Mouse (Mus musculus): Measurements from ENCODE around the gene Vamp3.
"Not testable (repeated sequence)": the region's sequence is repeated elsewhere in the genome, so short reads cannot be mapped to it uniquely, and the experiment has no call there.

Vamp3 gene

DNA sequence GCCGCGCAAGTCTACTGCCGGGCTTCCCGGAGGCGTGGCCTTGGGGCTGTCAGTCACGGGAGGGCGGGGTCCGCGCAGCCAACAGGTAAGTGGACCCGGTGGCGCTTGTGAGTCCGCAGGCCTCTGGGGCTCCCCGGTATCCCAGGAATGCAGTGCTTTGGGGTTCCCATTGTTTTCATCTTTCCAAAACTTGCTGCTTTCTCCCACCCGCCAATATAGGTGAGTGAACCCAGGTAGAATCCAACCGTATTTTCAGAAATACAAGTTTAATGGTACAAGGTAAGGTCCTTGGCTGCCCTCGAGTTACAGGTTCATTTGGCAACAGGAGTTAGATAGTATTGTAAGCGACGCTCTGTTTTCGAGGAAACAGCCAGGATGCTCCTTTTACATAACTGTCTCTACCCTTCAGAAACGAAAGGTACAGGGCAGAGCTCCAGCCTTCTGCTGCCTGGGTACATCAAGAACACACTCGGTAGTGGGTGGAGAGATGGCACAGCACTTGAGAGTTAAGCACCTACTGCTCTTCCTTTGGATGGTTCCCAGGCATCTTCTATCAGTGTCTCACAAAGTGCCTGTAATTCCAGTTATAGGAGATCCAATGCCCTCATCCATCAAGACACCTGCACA is 12.7 kb downstream of the Vamp3 start:
- DNase-seq (ENCODE audit: low spot score in 2 of 2) = peak in 1 of 2 experiments; percentile 31

GRCm38 (mm10) chr4:151044037-151044943 is 13.5 kb downstream of the Vamp3 start, which contains the start of gene Per3:
Gene Per3 (minus strand): TSS chr4:151044665.
- DNase-seq (ENCODE audit: low spot score in 2 of 2) = peak; percentile 94 to 97

GRCm38 (mm10) chr4:151043281-151043680 is 14.5 kb downstream of the Vamp3 start:
- DNase-seq (ENCODE audit: low spot score in 2 of 2) = no peak

GRCm38 (mm10) chr4:151041506-151041905 is 16.3 kb downstream of the Vamp3 start:
- peak in 1 of 2 experiments; percentile 15 for DNase-seq (ENCODE audit: low spot score in 2 of 2)

- no peak for DNase-seq (ENCODE audit: low spot score in 2 of 2)
These were observed 20.0 kb downstream of the Vamp3 start for GRCm38 (mm10) chr4:151037800-151038199.

GRCm38 (mm10) chr4:151036521-151036920 is 21.2 kb downstream of the Vamp3 start:
- no peak for DNase-seq (ENCODE audit: low spot score in 2 of 2)

GRCm38 (mm10) chr4:151027001-151027400 is 30.8 kb downstream of the Vamp3 start:
- no peak for DNase-seq (ENCODE audit: low spot score in 2 of 2)

DNA sequence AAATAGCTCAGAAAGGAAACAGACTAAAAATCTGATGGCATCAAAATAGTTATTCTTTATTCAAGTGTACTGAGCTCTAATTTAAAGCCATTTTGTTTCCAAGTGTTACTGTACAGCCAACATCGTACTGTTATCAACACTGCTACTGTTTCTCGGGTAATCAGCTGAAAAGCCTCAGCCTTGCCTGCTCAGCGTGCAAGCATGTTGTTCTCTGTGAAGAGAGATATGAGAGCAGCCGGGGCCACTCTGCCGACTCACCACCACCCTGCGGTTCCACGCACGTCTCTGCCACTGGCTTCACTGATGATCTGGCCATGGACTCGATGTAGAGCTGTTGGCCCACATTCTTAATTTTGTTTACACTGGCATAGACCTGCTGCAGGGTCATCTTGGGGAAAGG is 33.6 kb downstream of the Vamp3 start:
- no peak for DNase-seq (ENCODE audit: low spot score in 2 of 2)

DNA sequence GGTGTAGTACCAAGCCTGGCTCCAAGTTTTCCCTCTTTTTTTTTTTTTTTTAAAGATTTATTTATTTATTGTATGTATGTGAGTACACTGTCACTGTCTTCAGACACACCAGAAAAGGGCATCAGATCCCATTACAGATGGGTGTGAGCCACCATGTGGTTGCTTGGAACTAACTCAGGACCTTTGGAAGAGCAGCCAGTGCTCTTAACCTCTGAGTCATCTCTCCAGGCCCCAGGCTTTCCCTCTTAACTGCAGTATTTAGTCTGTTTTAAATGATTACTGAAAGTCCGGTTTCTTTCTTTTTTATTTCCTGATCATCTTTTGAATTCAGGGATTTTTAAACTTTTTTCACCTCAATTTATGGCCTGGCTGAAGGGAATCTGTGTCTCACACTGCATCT is 40.4 kb downstream of the Vamp3 start:
- DNase-seq (ENCODE audit: low spot score in 2 of 2) = not testable (repeated sequence)

DNA sequence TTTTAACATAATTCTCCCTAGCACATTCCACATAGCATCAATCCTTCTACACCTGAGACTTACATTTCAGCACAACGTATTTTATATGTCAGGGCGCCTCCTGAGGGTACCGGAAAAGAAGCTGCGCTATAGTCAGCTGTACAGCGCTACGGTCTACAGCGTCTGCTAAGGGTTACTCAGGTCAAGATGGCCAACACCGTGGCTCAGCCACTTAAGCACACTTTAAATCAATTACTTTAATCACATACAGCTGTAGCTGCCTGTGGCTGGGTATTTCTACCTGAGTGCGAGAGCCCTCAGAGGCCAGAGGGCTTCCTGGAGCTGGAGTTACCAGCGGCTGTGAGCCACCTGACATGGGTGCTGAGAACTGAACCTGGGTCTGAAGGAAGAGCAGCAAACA is 41.8 kb downstream of the Vamp3 start:
- DNase-seq (ENCODE audit: low spot score in 2 of 2) = no peak

DNA sequence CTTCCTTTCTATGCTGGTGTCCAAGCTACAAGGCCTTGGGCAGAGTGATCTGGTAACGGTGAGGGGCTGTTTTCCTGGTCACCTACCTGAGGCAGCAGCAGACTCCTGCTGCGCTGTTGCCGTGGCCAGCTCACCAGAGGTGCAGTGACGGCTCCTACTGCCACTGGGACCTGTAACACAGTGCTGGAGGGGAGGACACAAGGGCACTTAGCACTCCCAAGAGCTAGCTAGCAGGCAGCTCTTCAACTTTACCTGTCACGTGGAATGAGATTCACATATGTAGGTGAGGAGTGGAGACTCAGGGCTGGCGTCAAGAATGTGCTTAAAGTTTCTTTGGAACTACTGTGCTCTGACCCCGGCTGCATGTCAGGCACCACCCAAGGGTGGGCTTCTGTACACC is 47.4 kb downstream of the Vamp3 start:
- DNase-seq (ENCODE audit: low spot score in 2 of 2) = no peak

- peak; percentile 11 to 28 for DNase-seq (ENCODE audit: low spot score in 2 of 2)
These were observed 50.8 kb downstream of the Vamp3 start for GRCm38 (mm10) chr4:151006945-151007344.

DNA sequence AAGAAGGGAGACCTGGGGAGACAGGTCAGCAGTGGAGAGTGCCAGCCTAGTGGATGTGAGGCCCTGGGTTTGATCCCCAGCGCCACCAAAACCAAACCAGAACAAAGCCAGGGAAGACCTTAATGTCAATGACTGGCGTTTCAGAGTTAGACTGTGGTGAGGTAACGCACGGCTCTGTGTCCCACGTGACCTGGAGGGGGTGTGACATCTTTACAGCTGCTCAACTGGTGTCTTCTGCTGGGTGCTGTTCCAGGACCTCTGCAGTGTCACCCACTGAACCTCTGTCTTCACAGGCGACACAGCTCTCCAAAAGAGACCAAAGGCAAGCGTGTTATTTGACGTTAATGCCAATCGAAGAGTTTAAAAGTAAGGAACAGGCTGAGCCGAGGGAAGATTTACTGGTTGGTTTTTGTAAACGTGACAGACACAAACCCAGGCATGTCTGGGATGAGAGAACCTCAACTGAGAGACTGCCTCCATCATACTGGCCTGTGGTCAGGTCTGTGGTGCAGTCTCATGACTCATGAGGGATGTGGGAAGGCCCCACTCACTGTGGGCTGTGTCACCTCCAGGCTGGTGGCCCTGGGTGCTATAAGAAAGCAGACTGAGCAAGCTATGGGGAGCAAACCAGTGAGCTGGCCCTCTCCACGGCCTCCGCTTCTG is 52.0 kb downstream of the Vamp3 start:
- DNase-seq (ENCODE audit: low spot score in 2 of 2) = no peak

DNA sequence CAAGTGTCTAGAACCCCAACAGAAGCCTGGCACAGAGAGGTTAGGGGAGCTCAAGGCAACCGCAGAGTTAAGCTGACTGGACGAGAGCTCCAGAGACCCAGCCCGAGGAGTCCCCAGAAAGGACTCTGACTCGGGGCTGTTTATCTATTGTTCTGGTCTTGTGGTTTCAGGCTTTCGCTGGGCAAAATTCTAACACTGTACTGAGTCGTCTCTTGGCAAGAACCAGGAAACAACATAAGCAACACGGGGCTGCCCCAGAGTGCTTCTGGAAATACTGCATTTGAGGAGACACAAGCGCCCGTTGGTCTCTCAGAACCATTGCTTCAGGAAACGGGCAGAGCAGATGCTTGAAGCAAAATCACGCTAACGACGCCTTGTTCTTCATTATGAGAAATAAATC is 56.4 kb downstream of the Vamp3 start:
- DNase-seq (ENCODE audit: low spot score in 2 of 2) = no peak

GRCm38 (mm10) chr4:150998626-150999025 is 59.1 kb downstream of the Vamp3 start:
- no peak for DNase-seq (ENCODE audit: low spot score in 2 of 2)
